ENCODE assay signal across 25 mouse cellular contexts in the genomic region with DNA sequence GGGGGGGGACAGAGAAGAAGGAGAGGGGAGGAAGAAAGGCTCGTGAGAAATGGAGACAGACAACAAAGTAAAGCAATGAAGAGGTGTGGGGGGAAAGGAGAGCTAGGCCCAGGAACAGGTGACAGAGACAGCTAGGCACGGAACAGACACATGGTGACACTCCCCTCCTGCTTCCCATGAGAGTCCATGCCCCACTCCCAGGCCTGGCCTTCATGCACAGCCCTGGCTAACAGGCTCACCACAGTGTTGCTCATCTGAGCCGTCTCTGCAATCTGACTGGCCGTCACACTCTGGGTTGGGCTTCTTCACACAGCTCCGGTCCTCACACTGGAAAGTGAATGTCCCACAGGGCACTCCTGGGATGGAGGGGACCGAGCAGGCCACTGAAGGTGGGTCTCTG. TPM values are rescaled to one million over a fixed set of nuclear protein-coding genes. Genes with fewer than 3 reads are reported as not detected.
DNase-seq lines count a peak whose midpoint lies in the region; ATAC-seq and TF ChIP-seq lines count a peak whose summit lies in the region.
"Had no signal": no experiment of that assay in that cellular context is flagged by ENCODE, and none has a peak within 500 bp of the region (broad histone marks: within the 10 kb centered on the region; RNA-seq: fewer than 3 reads in every experiment).

No protein-coding gene starts in this region.

- H3K4me3 ChIP-seq in hindbrain, embryonic 10.5 days = no peak overlapping the region
- H3K4me3 ChIP-seq in hindbrain, embryonic 11.5 days (ENCODE audit: low read depth, low read length) = no peak overlapping the region
- H3K4me3 ChIP-seq in kidney, embryonic 16.5 days (ENCODE audit: low read length) = no peak overlapping the region
- H3K4me3 ChIP-seq in midbrain, postnatal 0 days (ENCODE audit: low read depth, low read length) = no peak overlapping the region
- H3K4me3 ChIP-seq in midbrain, embryonic 13.5 days (replicated peaks) = no peak overlapping the region
- H3K4me3 ChIP-seq in myocyte = no peak overlapping the region
- H3K4me3 ChIP-seq: embryonic facial prominence, embryonic 12.5 days; forebrain, embryonic 13.5 days; heart, adult 2 months had no signal

- peaks cover 54% of the 10 kb centered on the region for H3K4me1 ChIP-seq in hindbrain, embryonic 10.5 days (replicated peaks)
- H3K4me1 ChIP-seq in hindbrain, embryonic 11.5 days (replicated peaks; ENCODE audit: control insufficient read depth, insufficient read depth, low read length) = no peaks in the 10 kb centered on the region
- peaks cover 8% of the 10 kb centered on the region for H3K4me1 ChIP-seq in kidney, embryonic 16.5 days (ENCODE audit: insufficient read depth, low read length)
- H3K4me1 ChIP-seq in midbrain, postnatal 0 days (ENCODE audit: insufficient read depth, low read length) = no peaks in the 10 kb centered on the region
- peaks cover 22% of the 10 kb centered on the region for H3K4me1 ChIP-seq in midbrain, embryonic 13.5 days (replicated peaks)
- H3K4me1 ChIP-seq: embryonic facial prominence, embryonic 12.5 days had no signal

- TF ChIP-seq POLR2A in myocyte (IDR thresholded peaks at IDR 0.05; ENCODE audit: insufficient read length, low read depth) = no peak

- H3K27me3 ChIP-seq in hindbrain, embryonic 10.5 days (ENCODE audit: insufficient read depth, poor library complexity, severe bottlenecking) = 0 out of 2 replicates have a peak, but pooled peaks cover under 1% of the 10 kb centered on the region
- no peaks in the 10 kb centered on the region for H3K27me3 ChIP-seq in hindbrain, embryonic 11.5 days (ENCODE audit: control insufficient read depth, insufficient read depth, low read length)
- no peaks in the 10 kb centered on the region for H3K27me3 ChIP-seq in kidney, embryonic 16.5 days (ENCODE audit: insufficient read depth, low read length)
- no peaks in the 10 kb centered on the region for H3K27me3 ChIP-seq in midbrain, postnatal 0 days (ENCODE audit: insufficient read depth, low read length)
- no peaks in the 10 kb centered on the region for H3K27me3 ChIP-seq in midbrain, embryonic 13.5 days
- no peaks in the 10 kb centered on the region for H3K27me3 ChIP-seq in myocyte (ENCODE audit: control insufficient read depth, insufficient read depth, insufficient read length)
- H3K27me3 ChIP-seq: embryonic facial prominence, embryonic 12.5 days; forebrain, embryonic 13.5 days had no signal

- H3ac ChIP-seq in myocyte (ENCODE audit: control insufficient read depth, insufficient read length) = no peak overlapping the region

- H3K27ac ChIP-seq in hindbrain, embryonic 10.5 days = peak overlapping the region; percentile 17; the same call in 1 of the 2 replicates
- no peak overlapping the region for H3K27ac ChIP-seq in hindbrain, embryonic 11.5 days (ENCODE audit: low read depth, low read length)
- no peak overlapping the region for H3K27ac ChIP-seq in kidney, embryonic 16.5 days (ENCODE audit: low read length)
- no peak overlapping the region for H3K27ac ChIP-seq in midbrain, postnatal 0 days (ENCODE audit: low read depth, low read length)
- no peak overlapping the region for H3K27ac ChIP-seq in midbrain, embryonic 13.5 days
- H3K27ac ChIP-seq: embryonic facial prominence, embryonic 12.5 days; forebrain, embryonic 13.5 days; heart, adult 2 months had no signal

- H3K9me3 ChIP-seq in hindbrain, embryonic 10.5 days = no peaks in the 10 kb centered on the region
- H3K9me3 ChIP-seq in hindbrain, embryonic 11.5 days (ENCODE audit: control insufficient read depth, low read length) = no peaks in the 10 kb centered on the region
- no peaks in the 10 kb centered on the region for H3K9me3 ChIP-seq in kidney, embryonic 16.5 days (ENCODE audit: low read length)
- H3K9me3 ChIP-seq in midbrain, postnatal 0 days (ENCODE audit: low read length) = no peaks in the 10 kb centered on the region
- H3K9me3 ChIP-seq in midbrain, embryonic 13.5 days = no peaks in the 10 kb centered on the region
- H3K9me3 ChIP-seq: embryonic facial prominence, embryonic 12.5 days; forebrain, embryonic 13.5 days had no signal

- 55% methylated on average over 6 of the region's 6 CpGs for WGBS in hindbrain, embryonic 10.5 days
- 64% methylated on average over 6 of the region's 6 CpGs for WGBS in hindbrain, embryonic 11.5 days
- WGBS in kidney, embryonic 16.5 days = 31% methylated on average over 6 of the region's 6 CpGs
- WGBS in midbrain, postnatal 0 days = 39% methylated on average over 6 of the region's 6 CpGs
- WGBS in midbrain, embryonic 13.5 days = 55% methylated on average over 6 of the region's 6 CpGs

- no peak for ATAC-seq in hindbrain, embryonic 11.5 days (ENCODE audit: low FRiP score)
- no peak for ATAC-seq in kidney, embryonic 16.5 days (ENCODE audit: low FRiP score, low TSS enrichment)
- no peak for ATAC-seq in midbrain, postnatal 0 days (ENCODE audit: low FRiP score)
- no peak for ATAC-seq in midbrain, embryonic 13.5 days
- ATAC-seq: forebrain, embryonic 13.5 days; forebrain, postnatal 0 days had no signal

- no peaks in the 10 kb centered on the region for H3K79me2 ChIP-seq in myocyte (ENCODE audit: control insufficient read depth, insufficient read depth)

- no peaks in the 10 kb centered on the region for H3K36me3 ChIP-seq in hindbrain, embryonic 10.5 days
- no peaks in the 10 kb centered on the region for H3K36me3 ChIP-seq in hindbrain, embryonic 11.5 days (ENCODE audit: control insufficient read depth, insufficient read depth, low read length)
- no peaks in the 10 kb centered on the region for H3K36me3 ChIP-seq in kidney, embryonic 16.5 days (ENCODE audit: insufficient read depth, low read length)
- H3K36me3 ChIP-seq in midbrain, postnatal 0 days (ENCODE audit: insufficient read depth, low read length) = no peaks in the 10 kb centered on the region
- H3K36me3 ChIP-seq in midbrain, embryonic 13.5 days = no peaks in the 10 kb centered on the region
- no peaks in the 10 kb centered on the region for H3K36me3 ChIP-seq in myocyte (ENCODE audit: control insufficient read depth, insufficient read depth)
- H3K36me3 ChIP-seq: embryonic facial prominence, embryonic 12.5 days had no signal

- no peak for TF ChIP-seq CTCF in midbrain, postnatal 0 days (IDR thresholded peaks at IDR 0.05)

- no peak for DNase-seq in hindbrain, embryonic 10.5 days (ENCODE audit: low spot score)
- DNase-seq in hindbrain, embryonic 11.5 days (ENCODE audit: low spot score) = no peak
- no peak for DNase-seq in kidney, adult 8-10 months
- no peak for DNase-seq in midbrain, postnatal 0 days (ENCODE audit: low spot score)
- no peak for DNase-seq in right cerebral cortex, postnatal 36 days (ENCODE audit: low spot score in 2 of 2)
- DNase-seq: adrenal gland, adult 2 months; cerebellum, adult 11 months; cerebellum, adult 8-10 months; cerebellum, postnatal 14 days; forebrain, postnatal 0 days; gastrocnemius, postnatal 14 days; heart, adult 2 months; heart, postnatal 36 days had no signal

- H3K9ac ChIP-seq in hindbrain, embryonic 11.5 days (ENCODE audit: low read depth, low read length) = no peak overlapping the region
- 0 out of 2 replicates have a peak overlapping the region, but pooled peaks have one; percentile 10 for H3K9ac ChIP-seq in kidney, embryonic 16.5 days (replicated peaks; ENCODE audit: low read length)
- 0 out of 2 replicates have a peak overlapping the region, but pooled peaks have one; percentile 13 for H3K9ac ChIP-seq in midbrain, postnatal 0 days (replicated peaks; ENCODE audit: low read length, poor library complexity, severe bottlenecking)
- no peak overlapping the region; the same call in 1 of the 2 replicates for H3K9ac ChIP-seq in midbrain, embryonic 13.5 days (replicated peaks)
- H3K9ac ChIP-seq: embryonic facial prominence, embryonic 12.5 days; forebrain, embryonic 13.5 days; forebrain, postnatal 0 days had no signal

- H3K4me2 ChIP-seq in hindbrain, embryonic 11.5 days (replicated peaks; ENCODE audit: low read depth, low read length) = no peak overlapping the region
- H3K4me2 ChIP-seq in kidney, embryonic 16.5 days (replicated peaks; ENCODE audit: low read depth, low read length) = no peak overlapping the region
- H3K4me2 ChIP-seq in midbrain, postnatal 0 days (ENCODE audit: low read depth, low read length, poor library complexity, severe bottlenecking) = no peak overlapping the region
- H3K4me2 ChIP-seq in midbrain, embryonic 13.5 days (replicated peaks) = no peak overlapping the region
- H3K4me2 ChIP-seq in myocyte (ENCODE audit: low read depth) = no peak overlapping the region
- H3K4me2 ChIP-seq: embryonic facial prominence, embryonic 12.5 days; forebrain, embryonic 13.5 days; heart, embryonic 11.5 days had no signal

RNA-seq across cellular contexts. Expression of a gene that starts 15.5 kb away (rescaled TPM):
- 66.4 and 73.5 TPM in 2 replicates for polyA plus RNA-seq in hindbrain, embryonic 10.5 days (2016; fragmentation: Nextera tagmentation; extraction: Ambion mirVana)
- 62.7 and 65.8 TPM in 2 replicates for polyA plus RNA-seq in hindbrain, embryonic 11.5 days (2014; fragmentation: Nextera tagmentation; extraction: Ambion mirVana)
- polyA plus RNA-seq in kidney, embryonic 16.5 days (2015; fragmentation: Nextera tagmentation; extraction: Ambion mirVana) = 41.5 and 43.1 TPM in 2 replicates
- 156 and 164 TPM in 2 replicates for total RNA-seq in midbrain, postnatal 0 days (2014; rRNA removed)
- polyA plus RNA-seq in midbrain, postnatal 0 days (2015; fragmentation: Nextera tagmentation; extraction: Ambion mirVana) = 152 and 173 TPM in 2 replicates
- 107 and 117 TPM in 2 replicates for polyA plus RNA-seq in midbrain, embryonic 13.5 days (2015; fragmentation: Nextera tagmentation; extraction: Ambion mirVana)
- 161 TPM for polyA plus RNA-seq in myocyte (2012; fragmentation: generic; extraction: Trizol)

RNA-seq across cellular contexts. Expression of a gene that starts 24.6 kb away (rescaled TPM):
- not detected in 2 replicates for polyA plus RNA-seq in hindbrain, embryonic 10.5 days (2016; fragmentation: Nextera tagmentation; extraction: Ambion mirVana)
- 0.05 and 0.24 TPM in 2 replicates for polyA plus RNA-seq in hindbrain, embryonic 11.5 days (2014; fragmentation: Nextera tagmentation; extraction: Ambion mirVana)
- polyA plus RNA-seq in kidney, embryonic 16.5 days (2015; fragmentation: Nextera tagmentation; extraction: Ambion mirVana) = 0.29 and 0.42 TPM in 2 replicates
- total RNA-seq in midbrain, postnatal 0 days (2014; rRNA removed) = 0.66 TPM in 1 of 2 replicates, not detected in the other
- polyA plus RNA-seq in midbrain, postnatal 0 days (2015; fragmentation: Nextera tagmentation; extraction: Ambion mirVana) = 0.10 and 0.26 TPM in 2 replicates
- 0.16 TPM in 1 of 2 replicates, not detected in the other for polyA plus RNA-seq in midbrain, embryonic 13.5 days (2015; fragmentation: Nextera tagmentation; extraction: Ambion mirVana)
- polyA plus RNA-seq in myocyte (2012; fragmentation: generic; extraction: Trizol) = 0.08 TPM
- total RNA-seq: common myeloid progenitor, adult 5-6 weeks; gastrocnemius, postnatal 14 days; heart, adult 2 months; heart, postnatal 36 days had no signal
- polyA plus RNA-seq: forebrain, embryonic 13.5 days; heart, adult 2 months had no signal

RNA-seq across cellular contexts. Expression of a gene that starts 37.6 kb away (rescaled TPM):
- polyA plus RNA-seq in hindbrain, embryonic 10.5 days (2016; fragmentation: Nextera tagmentation; extraction: Ambion mirVana) = 1.4 and 1.5 TPM in 2 replicates
- polyA plus RNA-seq in hindbrain, embryonic 11.5 days (2014; fragmentation: Nextera tagmentation; extraction: Ambion mirVana) = 2.6 and 2.7 TPM in 2 replicates
- polyA plus RNA-seq in kidney, embryonic 16.5 days (2015; fragmentation: Nextera tagmentation; extraction: Ambion mirVana) = 3.2 and 5.3 TPM in 2 replicates
- total RNA-seq in midbrain, postnatal 0 days (2014; rRNA removed) = 70.1 and 84.8 TPM in 2 replicates
- polyA plus RNA-seq in midbrain, postnatal 0 days (2015; fragmentation: Nextera tagmentation; extraction: Ambion mirVana) = 3.2 and 3.8 TPM in 2 replicates
- polyA plus RNA-seq in midbrain, embryonic 13.5 days (2015; fragmentation: Nextera tagmentation; extraction: Ambion mirVana) = 1.3 and 2.8 TPM in 2 replicates
- polyA plus RNA-seq in myocyte (2012; fragmentation: generic; extraction: Trizol) = 77.1 TPM

RNA-seq across cellular contexts. Expression of a gene that starts 38.1 kb away (rescaled TPM):
- polyA plus RNA-seq in hindbrain, embryonic 10.5 days (2016; fragmentation: Nextera tagmentation; extraction: Ambion mirVana) = 7.7 and 10.9 TPM in 2 replicates
- 8.5 TPM in 2 replicates for polyA plus RNA-seq in hindbrain, embryonic 11.5 days (2014; fragmentation: Nextera tagmentation; extraction: Ambion mirVana)
- 64.4 and 76.4 TPM in 2 replicates for polyA plus RNA-seq in kidney, embryonic 16.5 days (2015; fragmentation: Nextera tagmentation; extraction: Ambion mirVana)
- 31.3 and 34.8 TPM in 2 replicates for total RNA-seq in midbrain, postnatal 0 days (2014; rRNA removed)
- 34.4 and 40.0 TPM in 2 replicates for polyA plus RNA-seq in midbrain, postnatal 0 days (2015; fragmentation: Nextera tagmentation; extraction: Ambion mirVana)
- 6.5 and 8.8 TPM in 2 replicates for polyA plus RNA-seq in midbrain, embryonic 13.5 days (2015; fragmentation: Nextera tagmentation; extraction: Ambion mirVana)
- polyA plus RNA-seq in myocyte (2012; fragmentation: generic; extraction: Trizol) = 9.8 TPM

RNA-seq across cellular contexts. Expression of a gene that starts 48.1 kb away (rescaled TPM):
- polyA plus RNA-seq in hindbrain, embryonic 10.5 days (2016; fragmentation: Nextera tagmentation; extraction: Ambion mirVana) = not detected in 2 replicates
- not detected in 2 replicates for polyA plus RNA-seq in hindbrain, embryonic 11.5 days (2014; fragmentation: Nextera tagmentation; extraction: Ambion mirVana)
- polyA plus RNA-seq in kidney, embryonic 16.5 days (2015; fragmentation: Nextera tagmentation; extraction: Ambion mirVana) = not detected in 2 replicates
- not detected in 2 replicates for total RNA-seq in midbrain, postnatal 0 days (2014; rRNA removed)
- 0.16 TPM in 1 of 2 replicates, not detected in the other for polyA plus RNA-seq in midbrain, postnatal 0 days (2015; fragmentation: Nextera tagmentation; extraction: Ambion mirVana)
- not detected in 2 replicates for polyA plus RNA-seq in midbrain, embryonic 13.5 days (2015; fragmentation: Nextera tagmentation; extraction: Ambion mirVana)
- polyA plus RNA-seq in myocyte (2012; fragmentation: generic; extraction: Trizol) = not detected
- total RNA-seq: adrenal gland, adult 2 months; adrenal gland, postnatal 4 days; common myeloid progenitor, adult 5-6 weeks; ES-E14; forebrain, postnatal 0 days; gastrocnemius, adult 18-20 months; gastrocnemius, postnatal 14 days; heart, adult 2 months; heart, postnatal 36 days had no signal
- polyA plus RNA-seq: adrenal gland, adult 2 months; brain, embryonic 14.5 days; embryonic facial prominence, embryonic 12.5 days; forebrain, embryonic 13.5 days; forebrain, postnatal 0 days; heart, embryonic 11.5 days; heart, embryonic 16.5 days had no signal

Comparison
In these comparisons a context has a peak if more than half of its experiments do, and no peak if none do; other contexts are left out.
1. H3K9ac ChIP-seq: peak in kidney, embryonic 16.5 days (single experiment) and midbrain, postnatal 0 days (single experiment); none in hindbrain, embryonic 11.5 days (single experiment) and midbrain, embryonic 13.5 days (single experiment).
2. RNA of a gene that starts 37.6 kb away (polyA plus RNA-seq): 77.1 TPM in myocyte (single experiment); 3.2 to 5.3 TPM in kidney, embryonic 16.5 days, 3.2 to 3.8 TPM in midbrain, postnatal 0 days, 1.3 to 2.8 TPM in midbrain, embryonic 13.5 days, 2.6 to 2.7 TPM in hindbrain, embryonic 11.5 days and 1.4 to 1.5 TPM in hindbrain, embryonic 10.5 days; every median in the first group is over 10 times any median in the second.